In genomic region chr6:146489841-146490240, GRCm38 (mm10) we compare ENCODE assay signal across 27 mouse cellular contexts. TPM values are rescaled to one million over a fixed set of nuclear protein-coding genes. Genes with fewer than 3 reads are reported as not detected.
DNase-seq lines count a peak whose midpoint lies in the region; ATAC-seq lines count a peak whose summit lies in the region.
"Had no signal": no experiment of that assay in that cellular context is flagged by ENCODE, and none has a peak within 500 bp of the region (broad histone marks: within the 10 kb centered on the region; RNA-seq: fewer than 3 reads in every experiment).

No protein-coding gene starts in this region.

- peak; percentile 49 for DNase-seq in CD4-positive, CD25-positive, alpha-beta regulatory T cell, adult 2 months (ENCODE audit: low read depth, low spot score)
- DNase-seq in T-cell, adult 2 months (ENCODE audit: low spot score): peak; percentile 43
- peak; percentile 46 to 75 for DNase-seq in thymus, adult 18-20 months
- DNase-seq in thymus, postnatal 25 days: peak; percentile 71
- no peak for DNase-seq in layer of hippocampus, adult 9-10 months (ENCODE audit: low spot score)
- DNase-seq in gastrocnemius, postnatal 14 days: no peak
- no peak for DNase-seq in urinary bladder, postnatal 10 days (ENCODE audit: low spot score)
- DNase-seq: adrenal gland, adult 8-10 months; cerebellum, adult 9-10 months; cerebellum, postnatal 36 days; heart, postnatal 14 days; kidney, postnatal 10 days; liver; lung, embryonic 14.5 days; lung, postnatal 14 days; right cerebral cortex, adult 18-20 months; right cerebral cortex, postnatal 4 days had no signal

- no peaks in the 10 kb centered on the region for H3K27me3 ChIP-seq in hindbrain, embryonic 13.5 days
- H3K27me3 ChIP-seq: midbrain, embryonic 15.5 days; neural tube, embryonic 12.5 days had no signal

- H3K36me3 ChIP-seq in hindbrain, embryonic 13.5 days: no peaks in the 10 kb centered on the region
- H3K36me3 ChIP-seq: hindbrain, embryonic 10.5 days; midbrain, embryonic 15.5 days; neural tube, embryonic 12.5 days had no signal

- intact Hi-C loops in gastrocnemius, postnatal 14 days (cut with DNase I; ENCODE audit: low total_unique reads): no loop called here

- WGBS in hindbrain, embryonic 13.5 days: 88% methylated on average over 6 of the region's 6 CpGs

- H3K4me1 ChIP-seq in hindbrain, embryonic 13.5 days (replicated peaks): no peaks in the 10 kb centered on the region
- H3K4me1 ChIP-seq: hindbrain, embryonic 10.5 days; midbrain, embryonic 15.5 days; neural tube, embryonic 12.5 days had no signal

- no peak for ATAC-seq in hindbrain, embryonic 13.5 days (ENCODE audit: low FRiP score)
- ATAC-seq: forebrain, embryonic 16.5 days; hindbrain, postnatal 0 days; intestine, postnatal 0 days; midbrain, embryonic 15.5 days had no signal

- no peak overlapping the region for H3K4me2 ChIP-seq in hindbrain, embryonic 13.5 days
- H3K4me2 ChIP-seq: heart, embryonic 11.5 days; lung, embryonic 14.5 days; midbrain, embryonic 15.5 days; neural tube, embryonic 12.5 days had no signal

- no peak overlapping the region for H3K9ac ChIP-seq in hindbrain, embryonic 13.5 days
- H3K9ac ChIP-seq: liver, embryonic 14.5 days; lung, embryonic 14.5 days; midbrain, embryonic 15.5 days; neural tube, embryonic 12.5 days had no signal

- H3K27ac ChIP-seq in hindbrain, embryonic 13.5 days: no peak overlapping the region
- H3K27ac ChIP-seq: hindbrain, embryonic 10.5 days; hindbrain, postnatal 0 days; liver, embryonic 14.5 days; midbrain, embryonic 15.5 days; neural tube, embryonic 12.5 days; stomach, postnatal 0 days had no signal

- H3K4me3 ChIP-seq in hindbrain, embryonic 13.5 days: no peak overlapping the region
- H3K4me3 ChIP-seq: hindbrain, embryonic 10.5 days; midbrain, embryonic 15.5 days; neural tube, embryonic 12.5 days had no signal

- no peaks in the 10 kb centered on the region for H3K9me3 ChIP-seq in hindbrain, embryonic 13.5 days
- H3K9me3 ChIP-seq: hindbrain, embryonic 10.5 days; midbrain, embryonic 15.5 days; neural tube, embryonic 12.5 days had no signal

RNA-seq across cellular contexts. Expression of gene Itpr2, which starts 12.2 kb away (rescaled TPM):
- total RNA-seq in gastrocnemius, postnatal 14 days (2021): 10 to 100 TPM in 1 of 2 experiments, 1 to 10 TPM in 1; 9.1 to 14.6 TPM
- 5.5 and 7.0 TPM in 2 replicates for polyA plus RNA-seq in hindbrain, embryonic 13.5 days (2015; fragmentation: Nextera tagmentation; extraction: Ambion mirVana)

Comparison
In these comparisons a context has a peak if more than half of its experiments do, and no peak if none do; other contexts are left out.
1. DNase-seq: peak in CD4-positive, CD25-positive, alpha-beta regulatory T cell, adult 2 months (single experiment), T-cell, adult 2 months (single experiment), thymus, adult 18-20 months (2 of 2) and thymus, postnatal 25 days (single experiment); none in layer of hippocampus, adult 9-10 months (single experiment), gastrocnemius, postnatal 14 days (single experiment) and urinary bladder, postnatal 10 days (single experiment).